Mouse (Mus musculus) layer of hippocampus, adult 9-11 months (tissue): ENCODE measurements around the gene Sowahb.
"Not testable (repeated sequence)": the region's sequence is repeated elsewhere in the genome, so short reads cannot be mapped to it uniquely, and the experiment has no call there.

Source experiments
- DNase-seq: peaks from one replicate; pipeline ENCODE4 v3.0.0; 2022

Sowahb gene

GRCm38 (mm10) chr5:93042831-93043687 is 1.8 kb downstream of the Sowahb start:
- no peak for DNase-seq

GRCm38 (mm10) chr5:93042031-93042430 is 2.8 kb downstream of the Sowahb start:
- no peak for DNase-seq

- no peak for DNase-seq
Measured at GRCm38 (mm10) chr5:93041276-93041675, 3.5 kb downstream of the Sowahb start.

GRCm38 (mm10) chr5:93040095-93040494 is 4.7 kb downstream of the Sowahb start:
- no peak for DNase-seq

- DNase-seq = no peak
Measured at GRCm38 (mm10) chr5:93036254-93036653, 8.6 kb downstream of the Sowahb start.

- DNase-seq = no peak
Measured at GRCm38 (mm10) chr5:93035285-93035684, 9.5 kb downstream of the Sowahb start.

GRCm38 (mm10) chr5:93033087-93033870 is 11.5 kb downstream of the Sowahb start:
- DNase-seq = no peak

- DNase-seq = no peak
Measured at GRCm38 (mm10) chr5:93032621-93033020, 12.2 kb downstream of the Sowahb start.

GRCm38 (mm10) chr5:93030869-93031268 is 14.0 kb downstream of the Sowahb start:
- no peak for DNase-seq

GRCm38 (mm10) chr5:93030411-93030810 is 14.4 kb downstream of the Sowahb start:
- DNase-seq = no peak

- DNase-seq = no peak
Measured at GRCm38 (mm10) chr5:93027120-93027675, 17.6 kb downstream of the Sowahb start.

- DNase-seq = no peak
Measured at GRCm38 (mm10) chr5:93026437-93027119, 18.2 kb downstream of the Sowahb start.

- DNase-seq = no peak
Measured at GRCm38 (mm10) chr5:93024754-93025280, 20.0 kb downstream of the Sowahb start.

GRCm38 (mm10) chr5:93022126-93022797 is 22.6 kb downstream of the Sowahb start:
- no peak for DNase-seq

- no peak for DNase-seq
Measured at GRCm38 (mm10) chr5:93020024-93020666, 24.7 kb downstream of the Sowahb start.

GRCm38 (mm10) chr5:93019207-93019606 is 25.6 kb downstream of the Sowahb start:
- not testable (repeated sequence) for DNase-seq

- no peak for DNase-seq
Measured at GRCm38 (mm10) chr5:93017678-93018077, 27.1 kb downstream of the Sowahb start.

GRCm38 (mm10) chr5:93008256-93008655 is 36.6 kb downstream of the Sowahb start:
- DNase-seq = no peak

- DNase-seq = no peak
Measured at GRCm38 (mm10) chr5:93005815-93006341, 38.9 kb downstream of the Sowahb start.

GRCm38 (mm10) chr5:93005229-93005814 is 39.5 kb downstream of the Sowahb start:
- DNase-seq = no peak

- DNase-seq = no peak
Measured at GRCm38 (mm10) chr5:93002615-93003014, 42.2 kb downstream of the Sowahb start.
